Mouse (Mus musculus) adrenal gland, postnatal 36 days (tissue): ENCODE measurements around the gene Myd88. TPM values are rescaled to one million over a fixed set of nuclear protein-coding genes. Genes with fewer than 3 reads are reported as not detected.

Source experiments
- DNase-seq, 2 experiments: peaks; one replicate each; pipeline ENCODE4 v3.0.0; 2021; ENCODE audit warnings: mixed read lengths in 1 of 2
- total RNA-seq, 2 experiments: library from RNA; stranded (reverse); gene quantifications; 2 replicates each; pipeline ENCODE4 v1.2.3; 2021

The Myd88 gene
- total RNA-seq, 2 experiments from 2014 or later: 25.9 to 36.7 TPM

- DNase-seq: no peak
Measured at GRCm38 (mm10) chr9:119290791-119291190, 50.4 kb downstream of the Myd88 start.

Other genes with a start within 250 kb of the Myd88 start
- 1 to 10 TPM; 8.0 to 9.6 TPM for gene Plcd1, start 247.9 kb downstream of the Myd88 start, total RNA-seq
- gene Dlec1, start 238.9 kb downstream of the Myd88 start, total RNA-seq: 1 to 10 TPM; 1.7 to 2.3 TPM
- 10 to 100 TPM; 12.5 to 19.8 TPM for gene Acaa1b, start 184.3 kb downstream of the Myd88 start, total RNA-seq
- gene Gm47289, start 182.2 kb downstream of the Myd88 start, total RNA-seq: not detected
- not detected for gene Slc22a13, start 132.3 kb downstream of the Myd88 start, total RNA-seq
- 10 to 100 TPM; 32.1 to 35.7 TPM for gene Oxsr1, start 19.0 kb downstream of the Myd88 start, total RNA-seq
- 100 to 1,000 TPM; 104 to 116 TPM for gene Acaa1a, start 1.7 kb downstream of the Myd88 start, total RNA-seq
- under 1 TPM; 0.79 to 0.99 TPM for gene Xylb, start 16.0 kb upstream of the Myd88 start, total RNA-seq
- gene Slc22a14, start 24.1 kb upstream of the Myd88 start, total RNA-seq: not detected
- 1 to 10 TPM; 5.5 to 6.6 TPM for gene Acvr2b, start 60.7 kb upstream of the Myd88 start, total RNA-seq
- gene Exog, start 103.5 kb upstream of the Myd88 start, total RNA-seq: 1 to 10 TPM; 3.3 to 4.7 TPM
- gene Scn5a, start 237.6 kb upstream of the Myd88 start, total RNA-seq: under 1 TPM; 0.10 TPM